Mouse (Mus musculus) MEL (cell line): ENCODE results near the gene Ccdc173.
A peak's percentile ranks its signal among the peaks of the same experiment; 100 is the strongest.

Experiments used
- CHD2 ChIP-seq: IDR thresholded peaks from 2 replicates; pipeline ENCODE4 v1.6.1; 2011; ENCODE audit warnings: low read length, improper control_type of control experiment
- CTCF ChIP-seq, 3 experiments: IDR thresholded peaks in 2 of 3; conservative IDR thresholded peaks in 1 of 3; 2 replicates each; pipeline ENCODE4 v1.5.1; 2011 to 2012; ENCODE audit warnings: low read length in 3 of 3, low read depth in 2 of 3, mild to moderate bottlenecking in 2 of 3, improper control_type of control experiment in 1 of 3, inconsistent platforms in 1 of 3, mixed read lengths in 1 of 3, moderate library complexity in 1 of 3; ENCODE audit not compliant: control insufficient read depth in 1 of 3, insufficient read depth in 1 of 3, poor library complexity in 1 of 3, severe bottlenecking in 1 of 3
- ETS1 ChIP-seq: IDR thresholded peaks from 2 replicates; pipeline ENCODE4 v1.6.1; 2012; ENCODE audit warnings: low read depth, mild to moderate bottlenecking, inconsistent platforms, low read length, improper control_type of control experiment, moderate library complexity
- GABPA ChIP-seq: IDR thresholded peaks from 2 replicates; pipeline ENCODE4 v1.6.1; 2012; ENCODE audit warnings: low read depth, mild to moderate bottlenecking, inconsistent platforms, low read length, improper control_type of control experiment, moderate library complexity
- JUND ChIP-seq: IDR thresholded peaks from 2 replicates; pipeline ENCODE4 v1.6.1; 2011; ENCODE audit warnings: low read depth, mild to moderate bottlenecking, improper control_type of control experiment, low read length
- MEF2A ChIP-seq: IDR thresholded peaks from 2 replicates; pipeline ENCODE4 v1.6.1; 2014; ENCODE audit warnings: low read depth, mild to moderate bottlenecking, inconsistent platforms, low read length, improper control_type of control experiment; ENCODE audit not compliant: poor library complexity, insufficient replicate concordance, severe bottlenecking; ENCODE audit errors: extremely low read depth
- POLR2A ChIP-seq, 2 experiments: IDR thresholded peaks; 2 replicates each; pipeline ENCODE4 v1.6.1; 2011 to 2012; ENCODE audit warnings: low read length in 2 of 2, mild to moderate bottlenecking in 2 of 2, control low read depth in 1 of 2, improper control_type of control experiment in 1 of 2, low read depth in 1 of 2, moderate library complexity in 1 of 2; ENCODE audit not compliant: control insufficient read depth in 1 of 2, insufficient read depth in 1 of 2, poor library complexity in 1 of 2
- RAD21 ChIP-seq: IDR thresholded peaks from 2 replicates; pipeline ENCODE4 v1.6.1; 2011; ENCODE audit warnings: mild to moderate bottlenecking, low read depth, low read length, improper control_type of control experiment
- TAL1 ChIP-seq: IDR thresholded peaks from 2 replicates; pipeline ENCODE4 v1.6.1; 2012; ENCODE audit warnings: mild to moderate bottlenecking, inconsistent platforms, low read length, moderate library complexity, mixed read lengths
- TBP ChIP-seq: IDR thresholded peaks from 2 replicates; pipeline ENCODE4 v1.8.0; 2011; ENCODE audit warnings: low read depth, low read length, improper control_type of control experiment
- UBTF ChIP-seq: IDR thresholded peaks from 2 replicates; pipeline ENCODE4 v1.6.1; 2012; ENCODE audit warnings: low read depth, mild to moderate bottlenecking, inconsistent platforms, low read length, improper control_type of control experiment, moderate library complexity, borderline replicate concordance; ENCODE audit not compliant: insufficient read depth
- USF1 ChIP-seq: IDR thresholded peaks from 2 replicates; pipeline ENCODE4 v1.6.1; 2014; ENCODE audit warnings: low read depth, mild to moderate bottlenecking, inconsistent platforms, low read length, improper control_type of control experiment, moderate library complexity
- ZMIZ1 ChIP-seq: IDR thresholded peaks from 2 replicates; pipeline ENCODE4 v1.6.1; 2012; ENCODE audit warnings: low read depth, mild to moderate bottlenecking, inconsistent platforms, low read length, improper control_type of control experiment, moderate library complexity

GRCm38 (mm10) chr2:69803756-69804155, 14.4 kb upstream of the Ccdc173 start:
- TF ChIP-seq CTCF (IDR thresholded peaks at IDR 0.05 in 2 of 3, conservative IDR thresholded peaks at IDR 0.05 in 1 of 3; ENCODE audit: control insufficient read depth in 1 of 3, insufficient read depth in 1 of 3, low read depth in 2 of 3, low read length in 3 of 3, poor library complexity in 1 of 3, severe bottlenecking in 1 of 3) (no peak), POLR2A (IDR thresholded peaks at IDR 0.05; ENCODE audit: control insufficient read depth in 1 of 2, insufficient read depth in 1 of 2, low read depth in 1 of 2, low read length in 2 of 2, poor library complexity in 1 of 2) (peak in 1 of 2 experiments; percentile 42; a peak in 1 of 4 replicates), ZMIZ1 (no peak), GABPA (no peak), RAD21 (no peak), JUND (no peak), USF1 (no peak), MEF2A (no peak), TBP (peak; percentile 63; the same call in 1 of the 2 replicates), ETS1 (0 out of 2 replicates have a peak, but pooled peaks have one; percentile 35), CHD2 (no peak), TAL1 (no peak), UBTF (0 out of 2 replicates have a peak, but pooled peaks have one; percentile 33)
